Mouse (Mus musculus) testis, adult 2 months (tissue): ENCODE results near the gene Stil. TPM values are rescaled to one million over a fixed set of nuclear protein-coding genes. Genes with fewer than 3 reads are reported as not detected.

Experiments
- H3K27ac ChIP-seq: fragments of 200-500 bp; 2 replicates; pipeline ENCODE4 v1.5.1; 2012; ENCODE audit warnings: low read depth, low read length; ENCODE audit not compliant: control insufficient read depth, insufficient read depth
- H3K27me3 ChIP-seq: fragments of 200-500 bp; 2 replicates; pipeline ENCODE4 v1.6.1; 2012; ENCODE audit warnings: mild to moderate bottlenecking, low read length, moderate library complexity; ENCODE audit not compliant: control insufficient read depth, insufficient read depth
- H3K36me3 ChIP-seq: fragments of 200-500 bp; 2 replicates; pipeline ENCODE4 v1.6.1; 2012; ENCODE audit warnings: mild to moderate bottlenecking, low read length; ENCODE audit not compliant: control insufficient read depth, insufficient read depth
- H3K4me1 ChIP-seq: fragments of 200-500 bp; 2 replicates; pipeline ENCODE4 v1.6.1; 2012; ENCODE audit warnings: low read length; ENCODE audit not compliant: control insufficient read depth, insufficient read depth
- H3K4me3 ChIP-seq: fragments of 200-500 bp; 2 replicates; pipeline ENCODE4 v1.5.1; 2012; ENCODE audit warnings: low read depth, mild to moderate bottlenecking, low read length, moderate library complexity, mixed read lengths; ENCODE audit not compliant: control insufficient read depth
- CTCF ChIP-seq: fragments of 200-500 bp; IDR thresholded peaks from 2 replicates; pipeline ENCODE4 v1.5.1; 2012; ENCODE audit warnings: low read depth, mild to moderate bottlenecking, inconsistent platforms, low read length, moderate library complexity; ENCODE audit not compliant: control insufficient read depth, insufficient read depth, insufficient replicate concordance
- POLR2A ChIP-seq: fragments of 200-500 bp; IDR thresholded peaks from 2 replicates; pipeline ENCODE4 v1.6.1; 2012; ENCODE audit warnings: low read depth, mild to moderate bottlenecking, inconsistent platforms, low read length, moderate library complexity; ENCODE audit not compliant: control insufficient read depth
- polyA plus RNA-seq: library from polyadenylated mRNA; depleted of rRNA; stranded (reverse); fragments of >200 nt; gene quantifications from 2 replicates; pipeline ENCODE4 v1.2.3, GENCODE M21; 2012

Gene Stil
- polyA plus RNA-seq, 1 experiment = 10.2 TPM

GRCm38 (mm10) chr4:115056921-115057673 lies 57.1 kb downstream of the Stil start:
- Histone ChIP-seq H3K27ac (peak overlapping the region; percentile 7), H3K4me3 (peak overlapping the region; percentile 57), H3K36me3 (no peaks in the 10 kb centered on the region), H3K4me1 (peaks cover 15% of the 10 kb centered on the region), H3K27me3 (peaks cover 8% of the 10 kb centered on the region)
- TF ChIP-seq CTCF (no peak), POLR2A (no peak)

- no peaks in the 10 kb centered on the region for H3K36me3 ChIP-seq
- H3K27me3 ChIP-seq = peaks cover 8% of the 10 kb centered on the region
- H3K4me1 ChIP-seq = peaks cover 16% of the 10 kb centered on the region
- H3K27ac ChIP-seq = peak overlapping the region; percentile 3; the same call in 1 of the 2 replicates
- TF ChIP-seq CTCF = no peak
- no peak for TF ChIP-seq POLR2A
- H3K4me3 ChIP-seq = peak overlapping the region; percentile 21
Observed at GRCm38 (mm10) chr4:115057674-115058316, 57.8 kb downstream of the Stil start.

- Histone ChIP-seq H3K27me3 (peaks cover 8% of the 10 kb centered on the region), H3K4me3 (no peak overlapping the region), H3K4me1 (peaks cover 22% of the 10 kb centered on the region), H3K27ac (no peak overlapping the region; the same call in 1 of the 2 replicates), H3K36me3 (no peaks in the 10 kb centered on the region)
- TF ChIP-seq CTCF (no peak), POLR2A (no peak)
Observed at GRCm38 (mm10) chr4:115058317-115058761, 58.4 kb downstream of the Stil start.

GRCm38 (mm10) chr4:115058871-115059590 lies 59.1 kb downstream of the Stil start:
- Histone ChIP-seq H3K27ac (no peak overlapping the region), H3K4me1 (peaks cover 29% of the 10 kb centered on the region), H3K36me3 (no peaks in the 10 kb centered on the region), H3K27me3 (peaks cover 8% of the 10 kb centered on the region), H3K4me3 (peak overlapping the region; percentile 40; the same call in 1 of the 2 replicates)
- TF ChIP-seq CTCF (no peak), POLR2A (no peak)

GRCm38 (mm10) chr4:115059871-115060270 lies 59.9 kb downstream of the Stil start:
- no peak overlapping the region for H3K4me3 ChIP-seq
- peaks cover 8% of the 10 kb centered on the region for H3K27me3 ChIP-seq
- H3K4me1 ChIP-seq = peaks cover 30% of the 10 kb centered on the region
- no peaks in the 10 kb centered on the region for H3K36me3 ChIP-seq
- TF ChIP-seq CTCF = no peak
- TF ChIP-seq POLR2A = no peak
- no peak overlapping the region for H3K27ac ChIP-seq

GRCm38 (mm10) chr4:115060753-115061152 lies 60.8 kb downstream of the Stil start:
- Histone ChIP-seq H3K4me1 (peaks cover 30% of the 10 kb centered on the region), H3K27ac (no peak overlapping the region), H3K4me3 (no peak overlapping the region), H3K27me3 (peaks cover 8% of the 10 kb centered on the region), H3K36me3 (no peaks in the 10 kb centered on the region)
- no peak for TF ChIP-seq POLR2A
- TF ChIP-seq CTCF = no peak

- Histone ChIP-seq H3K27me3 (peaks cover 8% of the 10 kb centered on the region), H3K4me1 (peaks cover 27% of the 10 kb centered on the region), H3K36me3 (no peaks in the 10 kb centered on the region), H3K27ac (no peak overlapping the region), H3K4me3 (peak overlapping the region; percentile 84)
- TF ChIP-seq CTCF = no peak
- no peak for TF ChIP-seq POLR2A
Observed at GRCm38 (mm10) chr4:115062540-115062874, 62.5 kb downstream of the Stil start.
